Mouse (Mus musculus) heart, adult 18-20 months (tissue): ENCODE measurements at regions not wholly inside any gene's neighbourhood (a gene's known extent, or its start where the extent isn't known, plus 50 kb on each side); places are given as distances from the start of the nearest gene placed in this dataset.
A peak's percentile ranks its signal among the peaks of the same experiment; 100 is the strongest.

Experiments
- DNase-seq, 2 experiments: peaks; one replicate each; pipeline ENCODE4 v3.0.0; 2021 to 2022; ENCODE audit warnings: mixed read lengths in 1 of 2

DNA sequence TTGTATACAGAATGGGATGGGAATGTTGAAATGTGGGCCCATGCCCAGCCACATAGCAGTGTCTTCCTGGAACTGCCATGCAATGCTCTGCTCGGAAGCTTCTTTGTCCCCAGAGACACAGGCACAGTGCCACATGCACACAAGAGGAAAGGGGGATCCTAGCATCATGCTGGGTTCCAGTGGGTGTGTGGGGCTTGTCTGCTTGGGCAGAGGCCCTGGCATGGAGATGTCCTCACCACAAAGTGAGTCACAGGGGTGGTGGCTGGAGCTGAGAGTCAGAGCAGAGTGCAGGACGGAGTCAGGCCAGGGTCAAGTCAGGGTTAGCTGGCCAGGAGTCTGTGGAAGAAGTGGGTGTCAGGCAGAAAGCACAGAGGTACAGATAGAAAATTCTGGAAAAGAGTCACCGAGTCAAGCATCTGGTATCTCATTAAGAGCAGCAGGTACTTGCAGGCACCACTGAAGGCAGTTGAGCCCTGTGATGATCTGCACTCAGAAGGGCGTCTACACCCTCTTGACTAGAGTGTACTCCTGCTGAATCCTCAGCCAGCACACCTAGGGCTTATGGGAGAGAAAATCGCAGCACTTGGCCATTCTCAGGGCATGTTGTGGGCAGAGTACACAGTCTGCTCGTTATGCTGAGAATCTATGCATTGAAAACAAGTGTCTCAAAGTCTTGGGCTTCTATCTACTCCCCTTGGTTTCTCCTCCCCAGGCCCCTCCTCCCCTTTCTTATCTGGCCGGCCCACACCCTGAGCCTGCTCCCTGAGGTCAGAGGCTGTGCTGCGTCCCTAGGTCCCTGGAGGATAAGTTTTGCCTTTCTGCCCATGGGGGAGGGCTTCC lies 85.3 kb downstream of the Ackr3 start:
- peak; percentile 36 to 58 for DNase-seq

GRCm38 (mm10) chr1:90289732-90290215 lies 86.0 kb downstream of the Ackr3 start:
- DNase-seq: peak; percentile 25 to 42

GRCm38 (mm10) chr1:90290428-90291197 lies 86.8 kb downstream of the Ackr3 start:
- no peak for DNase-seq

- no peak for DNase-seq
Observed at GRCm38 (mm10) chr1:90291256-90291655, 87.5 kb downstream of the Ackr3 start.

DNA sequence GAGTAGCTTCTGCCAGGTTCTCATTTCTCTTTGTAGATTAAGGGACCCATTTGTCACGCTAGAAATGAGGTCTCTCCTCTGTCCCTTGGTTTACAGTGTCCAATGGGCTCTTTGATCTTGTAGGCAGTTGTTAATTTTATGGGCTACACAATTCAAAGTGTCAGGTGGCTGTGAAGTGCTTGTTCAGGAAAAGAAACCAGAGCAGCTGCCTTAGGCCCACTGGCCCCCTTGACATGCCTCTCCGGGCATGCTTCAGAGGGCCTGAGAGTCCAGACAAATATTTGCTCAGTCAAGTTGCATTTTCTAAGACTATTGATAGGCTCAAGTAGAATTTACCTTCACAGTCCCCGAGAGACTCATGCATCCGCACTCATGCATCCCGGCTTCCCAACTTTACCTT lies 94.0 kb downstream of the Ackr3 start:
- DNase-seq: no peak

GRCm38 (mm10) chr1:90300229-90300628 lies 96.4 kb downstream of the Ackr3 start:
- DNase-seq: no peak

DNA sequence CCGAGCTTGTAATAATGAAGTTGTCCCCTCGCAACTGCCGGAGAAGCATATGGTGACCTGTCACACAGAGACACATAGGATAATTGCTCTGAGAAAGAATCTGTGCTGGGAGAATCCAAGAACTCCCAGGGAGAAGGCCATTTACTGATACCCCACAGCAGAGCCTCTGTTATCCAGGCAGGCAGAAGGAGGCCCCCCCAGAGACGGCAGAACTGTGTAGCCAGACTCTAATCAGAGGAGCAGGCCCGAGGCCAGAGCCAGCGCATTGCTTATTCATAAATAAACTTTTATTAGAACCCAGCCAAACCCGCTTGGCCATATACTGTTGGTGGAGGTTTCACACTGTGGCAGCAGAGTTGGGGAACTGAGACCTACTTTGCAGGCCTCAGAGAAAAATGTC lies 100.6 kb downstream of the Ackr3 start:
- DNase-seq: no peak

DNA sequence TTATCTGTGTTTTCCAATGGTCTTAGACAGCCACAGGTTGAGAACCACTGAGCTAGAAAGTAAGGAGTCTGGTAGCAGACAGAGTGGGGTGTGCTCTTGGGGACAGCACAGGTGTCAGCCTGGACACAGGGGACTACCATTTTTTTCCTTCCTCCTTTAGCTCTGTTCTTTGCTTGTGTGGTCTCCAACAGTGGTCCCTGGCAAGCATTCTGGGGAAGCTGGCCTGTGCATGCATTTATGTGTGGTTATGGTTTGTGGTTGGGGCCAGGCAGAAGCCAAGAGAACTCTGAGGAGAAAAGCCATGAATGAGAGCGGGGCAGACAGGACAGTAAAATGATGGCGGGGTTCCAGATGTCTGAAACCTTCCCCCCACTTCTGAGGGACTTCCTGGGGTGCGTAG lies 107.2 kb downstream of the Ackr3 start:
- DNase-seq: no peak

- no peak for DNase-seq
Observed at GRCm38 (mm10) chr1:90311649-90312442, 108.1 kb downstream of the Ackr3 start.

GRCm38 (mm10) chr1:90313750-90314359 lies 110.1 kb downstream of the Ackr3 start:
- DNase-seq: no peak

DNA sequence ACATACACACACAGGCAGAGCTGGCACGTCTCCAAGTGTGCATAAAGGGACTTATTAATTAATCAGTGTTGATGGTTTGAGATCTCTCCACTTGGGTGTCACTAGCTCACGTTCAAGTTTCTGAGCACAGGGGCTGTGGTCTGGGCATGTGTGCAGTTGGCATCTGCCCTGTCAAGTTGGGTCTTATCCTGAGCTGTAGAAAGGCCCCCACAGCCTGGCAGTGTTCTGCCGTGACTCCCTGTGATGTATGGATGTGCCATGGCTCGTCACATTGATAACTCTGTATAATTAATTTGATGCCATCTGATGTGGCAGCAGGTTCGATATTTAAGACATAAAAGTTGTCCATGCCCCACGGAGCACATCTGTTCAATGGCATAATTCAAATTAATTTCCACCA lies 114.1 kb downstream of the Ackr3 start:
- DNase-seq: no peak

GRCm38 (mm10) chr1:90318502-90318901 lies 114.7 kb downstream of the Ackr3 start:
- DNase-seq: peak in 1 of 2 experiments; percentile 20

GRCm38 (mm10) chr1:90320518-90320917 lies 116.7 kb downstream of the Ackr3 start:
- no peak for DNase-seq

DNA sequence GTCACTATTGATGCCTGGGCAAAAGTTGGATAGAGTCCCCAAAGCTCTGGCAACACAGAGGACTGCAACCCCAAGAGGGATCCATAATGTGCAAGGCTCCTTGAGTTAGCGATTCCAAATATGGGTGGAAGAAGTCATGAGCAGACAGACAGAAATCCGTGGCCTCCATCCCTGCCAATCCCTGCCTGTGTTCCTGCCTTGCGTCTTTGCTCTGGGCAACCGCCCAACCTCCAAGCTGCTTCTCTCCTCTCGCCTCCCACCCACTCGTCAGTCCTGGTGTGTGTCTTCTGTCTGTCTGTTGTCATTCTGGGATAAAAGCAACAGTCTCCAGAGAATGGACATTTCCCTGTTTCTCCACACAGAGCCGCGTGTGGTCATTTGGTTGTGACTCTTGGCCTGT lies 117.7 kb downstream of the Ackr3 start:
- peak in 1 of 2 experiments; percentile 12 for DNase-seq

DNA sequence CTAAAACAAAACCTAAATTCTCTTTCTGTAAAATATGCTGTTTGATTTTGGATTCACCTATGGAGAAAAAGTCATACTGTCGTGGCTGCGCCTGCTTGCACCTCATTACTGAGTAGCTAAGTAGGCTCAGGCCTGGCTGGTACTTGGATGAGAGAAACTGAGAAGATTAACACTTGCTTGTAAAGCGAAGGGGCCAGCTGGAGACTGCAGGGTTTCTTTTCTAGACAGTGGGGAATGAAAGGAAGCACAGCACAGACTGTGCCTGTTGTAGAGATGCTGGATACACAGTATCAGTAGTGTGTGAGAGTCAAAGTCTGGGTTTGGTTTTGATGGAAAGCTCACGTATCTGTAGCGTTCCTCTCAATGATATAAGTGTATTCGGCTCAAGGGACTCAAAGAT lies 123.5 kb downstream of the Ackr3 start:
- DNase-seq: no peak

DNA sequence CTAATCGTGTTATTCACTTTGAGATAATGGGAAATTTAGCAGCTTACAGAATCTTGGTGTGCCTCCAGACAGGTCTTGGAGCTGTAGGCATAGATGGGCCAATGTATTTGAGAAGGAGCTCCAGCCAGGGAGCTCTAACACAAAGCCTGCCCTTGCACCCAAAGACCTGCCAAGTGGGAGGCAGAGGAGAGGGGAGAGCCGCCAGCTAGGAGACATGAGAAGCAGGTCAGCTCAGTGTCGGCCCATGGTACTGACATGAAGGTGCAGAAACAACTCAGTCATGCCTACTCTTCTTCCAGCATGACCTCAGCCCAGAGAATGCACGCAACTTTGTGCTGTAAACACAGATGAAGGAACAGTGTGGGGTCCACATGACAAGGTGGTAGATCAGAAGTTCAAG lies 128.8 kb downstream of the Ackr3 start:
- peak in 1 of 2 experiments; percentile 31 for DNase-seq

DNA sequence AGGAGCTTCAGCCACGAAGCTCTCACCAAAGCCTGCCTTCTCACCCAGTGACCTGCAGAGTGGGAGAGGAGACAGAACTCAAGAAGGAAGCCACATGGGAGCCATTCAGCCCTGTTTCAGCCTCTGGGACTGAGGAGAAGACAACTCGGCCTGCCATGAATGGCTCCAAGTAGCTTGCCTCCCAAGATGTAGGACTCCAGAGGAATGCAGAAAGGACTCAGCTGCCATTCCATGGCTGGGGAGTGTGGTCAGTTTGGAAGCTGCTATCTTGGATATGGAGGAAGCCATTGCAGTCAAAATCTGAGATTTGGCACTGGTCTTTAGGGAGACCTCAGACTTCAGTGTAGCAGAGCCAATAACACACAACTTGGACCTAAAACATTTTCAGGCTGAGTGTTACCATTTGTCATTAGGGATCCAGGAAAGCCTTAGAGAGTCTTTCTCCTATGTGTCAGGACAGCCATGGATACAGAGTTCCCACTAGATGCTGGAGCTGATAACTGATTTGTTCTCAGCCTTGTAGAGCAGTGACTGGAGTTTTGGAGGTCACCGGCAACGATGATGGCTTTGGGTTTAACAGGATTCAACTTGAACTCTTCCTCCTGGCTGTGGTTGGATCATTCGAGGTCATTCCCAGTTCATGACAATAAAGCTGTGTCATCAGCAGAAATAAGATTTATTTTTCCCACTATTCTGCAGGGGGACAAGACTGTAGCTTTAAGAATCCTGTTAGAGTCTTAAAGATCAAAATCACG lies 130.1 kb downstream of the Ackr3 start:
- peak; percentile 39 to 63 for DNase-seq

- peak; percentile 33 to 60 for DNase-seq
Observed at GRCm38 (mm10) chr1:90335001-90335747, 131.4 kb downstream of the Ackr3 start.

DNA sequence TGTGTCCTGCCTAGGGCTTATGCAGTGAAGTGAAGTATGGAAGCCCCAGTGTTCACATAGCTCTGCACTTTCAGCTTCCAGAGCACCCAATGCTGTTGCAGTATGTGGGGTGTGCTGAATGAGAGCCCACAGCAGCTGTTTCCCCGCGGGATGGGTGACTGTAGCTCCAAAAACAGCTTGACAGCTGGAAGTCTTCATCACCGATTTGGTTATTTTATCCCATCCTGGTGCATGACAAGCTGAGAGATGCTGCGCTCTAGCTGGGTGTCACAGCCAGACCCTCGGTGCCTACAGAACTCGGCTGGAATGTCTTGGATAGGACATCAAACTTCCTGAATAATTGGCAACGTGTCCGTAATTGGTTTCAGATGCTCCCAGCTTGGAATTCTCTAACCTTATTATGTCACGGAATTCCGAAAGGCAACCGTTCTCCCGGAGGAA lies 134.1 kb downstream of the Ackr3 start:
- peak; percentile 30 to 43 for DNase-seq

- DNase-seq: no peak
Observed at GRCm38 (mm10) chr1:90342346-90342745, 138.6 kb downstream of the Ackr3 start.
